Mouse (Mus musculus) neural tube, embryonic 15.5 days (tissue): ENCODE measurements at regions not wholly inside any gene's neighbourhood (a gene's known extent, or its start where the extent isn't known, plus 50 kb on each side); places are given as distances from the start of the nearest gene placed in this dataset.
A peak's percentile ranks its signal among the peaks of the same experiment; 100 is the strongest.

Experiments
- ATAC-seq: fragments of 200-750 bp; cut with Nextera tagmentation; 2 replicates; pipeline ENCODE4 v1.8.0; 2017; ENCODE audit warnings: mild to moderate bottlenecking, moderate TSS enrichment, moderate library complexity; ENCODE audit not compliant: low FRiP score
- H3K27ac ChIP-seq: fragments of 300-500 bp; sonication (generic); replicated peaks from 2 replicates; pipeline ENCODE4 v1.5.1; 2015; ENCODE audit warnings: mild to moderate bottlenecking, inconsistent platforms
- H3K27me3 ChIP-seq: fragments of 300-500 bp; sonication (generic); replicated peaks from 2 replicates; pipeline ENCODE4 v1.6.1; 2015; ENCODE audit warnings: inconsistent platforms
- H3K36me3 ChIP-seq: fragments of 300-500 bp; sonication (generic); 2 replicates; pipeline ENCODE4 v1.6.1; 2015; ENCODE audit warnings: inconsistent platforms
- H3K4me1 ChIP-seq: fragments of 300-500 bp; sonication (generic); 2 replicates; pipeline ENCODE4 v1.6.1; 2015; ENCODE audit warnings: inconsistent platforms
- H3K4me2 ChIP-seq: fragments of 300-500 bp; sonication (generic); 2 replicates; pipeline ENCODE4 v1.6.1; 2015; ENCODE audit warnings: inconsistent platforms, mild to moderate bottlenecking, moderate library complexity
- H3K4me3 ChIP-seq: fragments of 300-500 bp; sonication (generic); replicated peaks from 2 replicates; pipeline ENCODE4 v1.5.1; 2015; ENCODE audit warnings: mild to moderate bottlenecking, inconsistent platforms
- H3K9ac ChIP-seq: fragments of 300-500 bp; sonication (generic); replicated peaks from 2 replicates; pipeline ENCODE4 v1.6.1; 2015; ENCODE audit warnings: mild to moderate bottlenecking, inconsistent platforms
- H3K9me3 ChIP-seq: fragments of 300-500 bp; sonication (generic); replicated peaks from 2 replicates; pipeline ENCODE4 v1.6.1; 2016; ENCODE audit warnings: inconsistent platforms
- WGBS: fragments of 180-500 bp; shearing (Covaris S2); methylation state at CpG from one replicate; pipeline ENCODE4 v1.1.7; 2015; ENCODE audit warnings: mixed read lengths; 5-methylcytosine and 5-hydroxymethylcytosine counted together

DNA sequence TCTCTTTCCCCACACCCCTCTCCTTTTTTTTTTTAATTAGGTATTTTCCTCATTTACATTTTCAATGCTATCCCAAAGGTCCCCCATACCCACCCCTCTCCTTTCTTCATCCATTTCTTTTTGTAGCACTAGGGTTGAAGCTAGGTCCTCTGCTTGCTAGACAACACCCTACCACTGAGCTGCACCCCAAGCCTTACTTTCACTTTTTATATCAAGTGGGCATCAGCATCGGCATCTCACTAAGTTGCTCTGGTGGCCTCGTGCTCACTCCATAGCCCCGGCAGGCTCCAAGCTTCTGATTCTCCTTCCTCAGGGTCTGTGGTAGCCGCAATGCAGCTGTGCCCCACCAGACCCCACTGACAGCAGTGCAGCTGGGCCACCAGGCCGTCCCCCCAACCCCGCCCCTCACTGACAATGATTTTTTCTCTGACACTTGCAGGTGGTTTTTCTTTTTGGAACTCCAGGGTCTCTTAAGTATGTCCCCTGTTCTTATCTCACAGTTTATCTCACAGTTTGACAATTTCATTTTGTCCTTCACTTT is 77.5 kb downstream of the Nufip1 start:
- H3K27me3 ChIP-seq: no peaks in the 10 kb centered on the region
- no peak overlapping the region for H3K27ac ChIP-seq
- H3K9me3 ChIP-seq: no peaks in the 10 kb centered on the region
- no peak overlapping the region for H3K4me3 ChIP-seq
- no peak overlapping the region for H3K9ac ChIP-seq
- H3K36me3 ChIP-seq: no peaks in the 10 kb centered on the region
- ATAC-seq: no peak
- H3K4me1 ChIP-seq: peaks cover 4% of the 10 kb centered on the region
- no peak overlapping the region for H3K4me2 ChIP-seq
- WGBS: 80% methylated on average over 6 of the region's 6 CpGs

- Histone ChIP-seq H3K9me3 (no peaks in the 10 kb centered on the region), H3K27ac (no peak overlapping the region), H3K27me3 (no peaks in the 10 kb centered on the region), H3K4me3 (no peak overlapping the region), H3K4me1 (no peaks in the 10 kb centered on the region), H3K9ac (no peak overlapping the region), H3K36me3 (no peaks in the 10 kb centered on the region), H3K4me2 (no peak overlapping the region)
- no peak for ATAC-seq
- WGBS: 74% methylated on average over 10 of the region's 10 CpGs
Measured at GRCm38 (mm10) chr14:76195324-76195723, 84.6 kb downstream of the Nufip1 start.

DNA sequence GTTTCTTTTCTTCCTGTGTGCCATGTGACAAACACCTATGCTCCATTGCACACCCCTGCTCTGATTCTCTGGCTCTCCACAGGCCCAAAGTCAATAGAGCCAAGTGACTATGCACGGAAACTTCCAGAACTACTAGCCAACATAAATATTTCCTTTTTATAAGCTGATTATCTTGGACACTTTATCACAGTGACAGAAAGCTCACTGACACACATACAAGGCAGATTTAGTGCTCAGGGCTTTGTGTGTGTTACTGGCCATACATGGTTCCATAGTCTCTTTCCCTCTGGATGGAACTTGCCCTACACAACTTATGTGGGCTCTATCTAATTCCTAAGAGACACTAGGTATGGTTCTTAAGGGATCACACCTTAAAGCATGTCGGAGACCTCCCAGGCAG is 86.7 kb downstream of the Nufip1 start:
- WGBS: 73% methylated on average over 2 of the region's 2 CpGs
- Histone ChIP-seq H3K4me3 (no peak overlapping the region), H3K27me3 (no peaks in the 10 kb centered on the region), H3K9me3 (no peaks in the 10 kb centered on the region), H3K36me3 (no peaks in the 10 kb centered on the region), H3K4me2 (no peak overlapping the region), H3K4me1 (no peaks in the 10 kb centered on the region), H3K27ac (no peak overlapping the region), H3K9ac (no peak overlapping the region)
- no peak for ATAC-seq

- Histone ChIP-seq H3K27me3 (no peaks in the 10 kb centered on the region), H3K4me3 (no peak overlapping the region), H3K9ac (no peak overlapping the region), H3K36me3 (no peaks in the 10 kb centered on the region), H3K9me3 (no peaks in the 10 kb centered on the region), H3K4me1 (no peaks in the 10 kb centered on the region), H3K4me2 (no peak overlapping the region), H3K27ac (no peak overlapping the region)
- no peak for ATAC-seq
- 74% methylated on average over 5 of the region's 5 CpGs for WGBS
Measured at GRCm38 (mm10) chr14:76198406-76198805, 87.7 kb downstream of the Nufip1 start.

GRCm38 (mm10) chr14:76202595-76202994 is 91.9 kb downstream of the Nufip1 start:
- ATAC-seq: no peak
- Histone ChIP-seq H3K4me2 (no peak overlapping the region), H3K36me3 (no peaks in the 10 kb centered on the region), H3K9ac (no peak overlapping the region), H3K4me1 (no peaks in the 10 kb centered on the region), H3K4me3 (no peak overlapping the region), H3K27me3 (no peaks in the 10 kb centered on the region), H3K9me3 (no peaks in the 10 kb centered on the region), H3K27ac (no peak overlapping the region)
- WGBS: 93% methylated on average over 4 of the region's 4 CpGs

DNA sequence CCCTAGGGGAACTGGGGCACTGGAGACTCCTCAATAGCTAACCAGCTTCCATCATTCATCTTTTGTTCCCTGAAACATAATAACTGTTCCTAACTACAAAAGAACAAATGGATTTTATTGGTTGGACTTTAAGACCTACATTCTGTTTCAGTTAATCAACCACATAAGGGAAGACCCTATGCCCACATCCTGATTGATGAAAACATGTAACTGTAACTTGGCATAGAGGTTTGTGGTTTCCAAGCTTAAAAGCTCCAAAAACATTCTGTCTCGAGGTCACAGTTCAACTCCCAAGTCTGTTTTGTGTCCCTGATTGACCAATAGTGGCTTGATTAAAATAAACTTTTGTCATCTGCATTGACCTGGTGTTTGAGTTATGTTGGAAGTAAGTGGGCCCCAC is 92.4 kb downstream of the Nufip1 start:
- Histone ChIP-seq H3K9me3 (no peaks in the 10 kb centered on the region), H3K4me2 (no peak overlapping the region), H3K27ac (no peak overlapping the region), H3K4me3 (no peak overlapping the region), H3K4me1 (no peaks in the 10 kb centered on the region), H3K27me3 (no peaks in the 10 kb centered on the region), H3K9ac (no peak overlapping the region), H3K36me3 (no peaks in the 10 kb centered on the region)
- WGBS: 73% methylated on average over 1 of the region's 1 CpGs
- no peak for ATAC-seq

GRCm38 (mm10) chr14:76216446-76217177 is 105.9 kb downstream of the Nufip1 start:
- Histone ChIP-seq H3K9ac (no peak overlapping the region), H3K4me1 (peaks cover 2% of the 10 kb centered on the region; the same call in 1 of the 2 replicates), H3K36me3 (no peaks in the 10 kb centered on the region), H3K27me3 (no peaks in the 10 kb centered on the region), H3K9me3 (no peaks in the 10 kb centered on the region), H3K4me2 (no peak overlapping the region), H3K4me3 (no peak overlapping the region), H3K27ac (no peak overlapping the region)
- ATAC-seq: no peak
- WGBS: 84% methylated on average over 12 of the region's 12 CpGs

GRCm38 (mm10) chr14:76217178-76217500 is 106.4 kb downstream of the Nufip1 start:
- H3K4me3 ChIP-seq: no peak overlapping the region
- ATAC-seq: no peak

GRCm38 (mm10) chr14:76217571-76218256 is 107.0 kb downstream of the Nufip1 start:
- no peak for ATAC-seq
- Histone ChIP-seq H3K4me3 (no peak overlapping the region), H3K27ac (no peak overlapping the region), H3K36me3 (no peaks in the 10 kb centered on the region), H3K9me3 (no peaks in the 10 kb centered on the region), H3K4me1 (peaks cover 6% of the 10 kb centered on the region; the same call in 1 of the 2 replicates), H3K4me2 (no peak overlapping the region), H3K27me3 (no peaks in the 10 kb centered on the region), H3K9ac (no peak overlapping the region)
- WGBS: 92% methylated on average over 8 of the region's 8 CpGs

More at GRCm38 (mm10) chr14:76217178-76217500, 106.4 kb downstream of the Nufip1 start:
- Histone ChIP-seq H3K9me3 (no peaks in the 10 kb centered on the region), H3K4me2 (no peak overlapping the region), H3K4me1 (peaks cover 6% of the 10 kb centered on the region; the same call in 1 of the 2 replicates), H3K9ac (no peak overlapping the region), H3K27me3 (no peaks in the 10 kb centered on the region), H3K36me3 (no peaks in the 10 kb centered on the region), H3K27ac (no peak overlapping the region)
- 77% methylated on average over 9 of the region's 9 CpGs for WGBS

DNA sequence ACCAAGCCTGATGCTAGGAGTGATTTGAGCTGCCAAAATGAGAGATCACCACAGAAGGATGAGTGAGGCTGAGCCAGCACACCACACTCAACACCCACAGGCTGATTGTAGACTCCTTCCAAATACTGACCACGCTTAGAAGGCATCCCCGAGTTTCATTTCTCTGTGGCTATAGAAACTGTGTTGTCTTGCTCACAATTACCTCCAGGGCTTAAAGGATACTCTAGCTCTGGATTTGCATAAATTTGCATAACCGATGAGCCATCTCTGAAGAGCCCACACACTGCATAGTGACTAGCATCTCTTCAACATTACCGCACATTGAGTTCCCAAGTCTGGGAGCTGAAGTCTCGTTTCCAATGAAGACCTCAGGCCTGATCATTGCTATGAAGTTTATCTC is 110.3 kb downstream of the Nufip1 start:
- Histone ChIP-seq H3K9me3 (no peaks in the 10 kb centered on the region), H3K4me3 (no peak overlapping the region), H3K27me3 (no peaks in the 10 kb centered on the region), H3K27ac (0 out of 2 replicates have a peak overlapping the region, but pooled peaks have one; percentile 6), H3K4me1 (peaks cover 6% of the 10 kb centered on the region; the same call in 1 of the 2 replicates), H3K9ac (no peak overlapping the region), H3K36me3 (no peaks in the 10 kb centered on the region), H3K4me2 (no peak overlapping the region)
- 35% methylated on average over 5 of the region's 5 CpGs for WGBS
- ATAC-seq: peak; percentile 50; the same call in 1 of the 2 replicates

GRCm38 (mm10) chr14:76221617-76222319 is 111.1 kb downstream of the Nufip1 start:
- Histone ChIP-seq H3K9ac (no peak overlapping the region), H3K27ac (no peak overlapping the region)
- 31% methylated on average over 10 of the region's 10 CpGs for WGBS

More at GRCm38 (mm10) chr14:76221617-76222319, 111.1 kb downstream of the Nufip1 start:
- Histone ChIP-seq H3K4me2 (no peak overlapping the region), H3K27me3 (no peaks in the 10 kb centered on the region), H3K36me3 (no peaks in the 10 kb centered on the region), H3K9me3 (no peaks in the 10 kb centered on the region), H3K4me3 (no peak overlapping the region), H3K4me1 (peaks cover 6% of the 10 kb centered on the region; the same call in 1 of the 2 replicates)
- ATAC-seq: no peak
